Mouse (Mus musculus) heart, postnatal 0 days (tissue): ENCODE measurements around the gene Vmn1r69.

Experiments
- CTCF ChIP-seq: IDR thresholded peaks from 2 replicates; pipeline ENCODE4 v1.5.1; 2016; ENCODE audit warnings: antibody characterized with exemption, control low read depth, low read depth
- EP300 ChIP-seq: IDR thresholded peaks from 2 replicates; pipeline ENCODE4 v1.6.1; 2016; ENCODE audit warnings: antibody characterized with exemption, low read depth

DNA sequence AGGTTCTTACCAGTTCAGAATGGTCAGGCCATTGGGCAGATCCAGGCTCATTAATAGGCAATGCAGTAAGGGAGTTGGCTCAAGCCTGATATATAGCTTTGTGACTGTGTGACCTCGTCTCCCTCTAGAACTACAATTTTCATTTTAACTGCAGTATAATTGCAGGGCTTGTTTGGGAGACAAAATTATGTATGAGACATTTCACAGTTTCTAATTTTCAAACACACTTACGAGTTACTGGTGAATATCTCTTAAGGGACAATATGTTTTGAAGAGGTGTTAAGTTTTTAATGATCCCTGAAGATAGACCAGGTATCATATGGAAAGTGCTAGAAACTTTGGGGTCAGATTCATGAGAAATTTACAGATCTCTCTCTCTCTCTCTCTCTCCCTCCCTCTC lies 55.1 kb downstream of the Vmn1r69 start, which contains the start of gene Vmn1r68:
- TF ChIP-seq EP300 (no peak), CTCF (no peak)
